Mouse (Mus musculus): ENCODE measurements around the gene H60c. TPM values are rescaled to one million over a fixed set of nuclear protein-coding genes. Genes with fewer than 3 reads are reported as not detected.
"Not testable (repeated sequence)": the region's sequence is repeated elsewhere in the genome, so short reads cannot be mapped to it uniquely, and the experiment has no call there.

Gene H60c
- total RNA-seq (2021), result not detected

GRCm38 (mm10) chr10:3267671-3268070 lies at the start of gene H60c:
TSS of gene H60c (minus strand) at chr10:3267771.
- intact Hi-C loops (cut with DNase I), result no loop called here
- no peak for DNase-seq

GRCm38 (mm10) chr10:3308821-3309206 lies 41.2 kb upstream of the H60c start:
- intact Hi-C loops (cut with DNase I), result no loop called here
- no peak for DNase-seq

GRCm38 (mm10) chr10:3308180-3308820 lies 40.7 kb upstream of the H60c start:
- intact Hi-C loops (cut with DNase I), result no loop called here
- DNase-seq, result peak; percentile 47

- DNase-seq, result peak; percentile 16
- intact Hi-C loops (cut with DNase I), result no loop called here
Observed at GRCm38 (mm10) chr10:3307752-3308151, 40.2 kb upstream of the H60c start.

- DNase-seq, result no peak
- intact Hi-C loops (cut with DNase I), result no loop called here
Observed at GRCm38 (mm10) chr10:3293969-3294368, 26.4 kb upstream of the H60c start.

GRCm38 (mm10) chr10:3281047-3281446 lies 13.5 kb upstream of the H60c start:
- intact Hi-C loops (cut with DNase I), result no loop called here

GRCm38 (mm10) chr10:3274065-3274464 lies 6.5 kb upstream of the H60c start:
- no peak for DNase-seq
- intact Hi-C loops (cut with DNase I), result no loop called here

More at GRCm38 (mm10) chr10:3281047-3281446, 13.5 kb upstream of the H60c start:
- DNase-seq, result peak; percentile 9

GRCm38 (mm10) chr10:3271036-3271435 lies 3.5 kb upstream of the H60c start:
- DNase-seq, result no peak
- intact Hi-C loops (cut with DNase I), result no loop called here

GRCm38 (mm10) chr10:3266729-3267128 lies 842 bp downstream of the H60c start:
- DNase-seq, result no peak
- intact Hi-C loops (cut with DNase I), result no loop called here

GRCm38 (mm10) chr10:3262784-3263183 lies 4.8 kb downstream of the H60c start:
- intact Hi-C loops (cut with DNase I), result no loop called here
- DNase-seq, result no peak

- intact Hi-C loops (cut with DNase I), result no loop called here
- peak; percentile 15 for DNase-seq
Observed at GRCm38 (mm10) chr10:3257391-3257790, 10.2 kb downstream of the H60c start.

- intact Hi-C loops (cut with DNase I); DNase-seq: not testable (repeated sequence)
Observed at GRCm38 (mm10) chr10:3238436-3238835, 29.1 kb downstream of the H60c start.

- no peak for DNase-seq
- intact Hi-C loops (cut with DNase I), result no loop called here
Observed at GRCm38 (mm10) chr10:3236638-3237270, 30.8 kb downstream of the H60c start.

- intact Hi-C loops (cut with DNase I), result no loop called here
- no peak for DNase-seq
Observed at GRCm38 (mm10) chr10:3228447-3229195, 39.0 kb downstream of the H60c start.

Other genes starting within 250 kb of the H60c start
- gene Ppp1r14c, start 98.3 kb upstream of the H60c start, total RNA-seq (2021), result 10 to 100 TPM; 91.1 to 92.6 TPM

Measured in left cerebral cortex, postnatal 4 days (tissue).